Mouse (Mus musculus): Measurements from ENCODE around the gene Ormdl3.
A peak's percentile ranks its signal among the peaks of the same experiment; 100 is the strongest.

DNA sequence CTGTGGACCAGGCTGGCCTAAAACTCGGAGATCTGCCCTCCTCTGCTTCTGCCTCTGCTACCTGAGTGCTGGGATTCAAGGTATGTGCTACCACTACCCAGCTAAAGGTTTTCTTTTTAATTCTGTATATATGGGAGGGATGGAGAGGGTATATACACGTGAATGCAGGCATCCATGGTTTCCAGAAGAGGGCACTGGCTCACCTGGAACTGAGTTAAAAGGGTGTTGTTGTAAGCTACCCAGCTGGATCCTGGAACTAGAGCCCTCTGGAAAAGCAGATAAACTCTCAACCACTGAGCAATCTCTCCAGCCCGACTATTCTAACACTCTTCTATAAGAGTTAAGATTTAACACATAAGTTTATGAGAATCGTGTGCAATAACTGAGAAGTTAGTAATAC lies 37.8 kb downstream of the Ormdl3 start:
- TF ChIP-seq CTCF (IDR thresholded peaks at IDR 0.05; ENCODE audit: low read depth, low read length), result peak; percentile 10
- TF ChIP-seq POLR2A (IDR thresholded peaks at IDR 0.05; ENCODE audit: insufficient read depth, low read length), result no peak
